Mouse (Mus musculus): ENCODE results near the gene Baiap3. TPM values are rescaled to one million over a fixed set of nuclear protein-coding genes. Genes with fewer than 3 reads are reported as not detected.
A peak's percentile ranks its signal among the peaks of the same experiment; 100 is the strongest.

Baiap3 gene
- total RNA-seq, 2 experiments from 2014 or later = 14.8 to 29.8 TPM

DNA sequence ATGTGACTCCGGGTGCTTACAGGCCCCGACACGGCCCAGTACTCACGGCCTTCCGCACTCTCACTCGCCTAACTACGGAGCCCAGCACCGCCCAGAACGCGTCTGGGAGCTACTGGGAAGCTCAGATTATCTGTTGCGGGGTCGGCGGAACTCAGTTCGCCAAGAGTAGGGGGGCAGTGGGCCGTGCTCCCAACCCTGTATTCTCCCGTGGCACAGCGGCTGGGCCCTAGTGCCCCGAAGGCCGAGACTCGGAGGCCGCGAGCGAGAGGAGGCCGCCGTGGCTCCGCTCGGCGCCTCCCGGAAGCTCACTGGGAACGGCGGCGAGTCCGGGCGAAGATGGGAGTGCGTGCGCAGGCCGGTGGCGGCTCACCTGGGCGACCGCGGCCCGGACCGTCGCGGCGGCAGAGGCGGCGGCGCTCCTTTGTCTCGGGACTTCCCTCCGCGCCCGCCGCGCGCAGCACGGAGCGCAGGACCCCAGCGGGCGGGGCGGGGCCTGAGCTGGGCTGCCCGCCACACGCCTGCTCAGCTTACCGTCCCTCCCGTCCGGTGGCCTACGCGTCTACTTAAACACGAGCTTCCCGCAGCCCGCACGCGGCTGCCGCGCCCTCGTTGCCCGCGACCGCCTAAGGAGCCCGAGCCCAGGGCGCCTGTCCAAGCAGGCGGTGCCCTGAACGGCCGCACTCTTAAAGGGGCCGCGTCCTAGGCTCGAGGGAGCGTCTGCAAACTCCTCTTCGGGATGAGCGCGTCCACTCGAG lies 17.0 kb upstream of the Baiap3 start:
- intact Hi-C loops (cut with DNase I) = loop anchor here (5.0 kb wide), 2 partner anchors 91 to 156 kb away; partner anchors contain the start of genes BC003965 and Telo2
- peak overlapping the region; percentile 99 for H3K4me3 ChIP-seq
- peak overlapping the region; percentile 100 for H3K27ac ChIP-seq
- peak; percentile 88 for DNase-seq (ENCODE audit: extremely low spot score in 1 of 2, low spot score in 2 of 2)
- no peak; the same call in 1 of the 2 replicates for TF ChIP-seq CTCF (IDR thresholded peaks at IDR 0.05)

GRCm38 (mm10) chr17:25272326-25272725 lies 16.2 kb upstream of the Baiap3 start:
- Histone ChIP-seq H3K27ac (peak overlapping the region; percentile 100; the same call in 1 of the 2 replicates), H3K4me3 (peak overlapping the region; percentile 99)
- TF ChIP-seq CTCF (IDR thresholded peaks at IDR 0.05) = no peak
- intact Hi-C loops (cut with DNase I) = loop anchor here (5.0 kb wide), 2 partner anchors 90 to 155 kb away; partner anchors contain the start of genes BC003965 and Telo2
- no peak for DNase-seq (ENCODE audit: extremely low spot score in 1 of 2, low spot score in 2 of 2)

DNA sequence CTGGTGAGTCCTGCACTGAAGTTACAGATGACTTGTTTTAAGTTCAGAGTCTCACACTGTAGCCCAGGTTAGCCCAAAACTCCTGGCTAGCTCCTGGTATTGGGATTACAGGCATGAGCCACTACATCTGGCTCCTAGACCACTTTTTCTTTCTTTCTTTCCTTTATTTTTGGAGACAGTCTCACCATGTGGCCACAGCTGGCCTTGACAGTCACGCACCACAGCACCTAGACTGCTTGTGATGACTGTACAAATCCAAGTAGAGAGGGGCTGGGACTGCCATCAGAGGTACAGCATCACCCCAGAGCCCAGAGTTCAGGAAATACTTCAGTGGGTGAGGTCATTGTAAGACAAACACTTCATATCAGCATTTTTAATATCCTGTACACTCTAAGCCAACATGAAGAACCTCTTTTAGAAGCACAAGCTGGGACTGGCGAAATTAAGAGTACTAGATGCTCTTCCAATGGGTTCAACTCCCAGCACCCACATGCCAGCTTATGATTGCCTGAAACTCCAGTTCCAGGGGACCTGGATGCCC lies 14.7 kb upstream of the Baiap3 start:
- Histone ChIP-seq H3K27ac (no peak overlapping the region), H3K4me3 (no peak overlapping the region; the same call in 1 of the 2 replicates)
- TF ChIP-seq CTCF (IDR thresholded peaks at IDR 0.05) = no peak
- intact Hi-C loops (cut with DNase I) = loop anchor here (5.0 kb wide), 2 partner anchors 89 to 154 kb away; partner anchors contain the start of genes BC003965 and Telo2
- no peak for DNase-seq (ENCODE audit: extremely low spot score in 1 of 2, low spot score in 2 of 2)

DNA sequence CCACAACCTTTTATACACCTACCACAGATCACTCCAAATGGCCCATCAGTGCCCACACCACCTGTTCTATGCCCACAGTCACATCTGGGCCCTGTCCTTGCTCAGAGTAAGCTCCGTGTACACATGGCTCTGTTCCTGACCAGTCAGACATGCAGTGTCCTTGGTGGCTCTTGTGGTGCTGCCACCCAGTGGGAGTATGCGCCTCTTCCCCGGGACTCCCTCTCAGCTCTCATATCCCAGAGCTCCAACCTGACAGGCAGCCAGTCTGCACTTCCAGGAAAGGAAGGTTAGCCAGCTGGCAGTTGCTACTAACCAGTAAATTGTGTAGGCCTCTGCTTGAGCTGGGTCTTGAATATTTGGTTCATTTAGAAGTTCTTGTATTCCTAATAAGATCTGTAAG lies 8.3 kb upstream of the Baiap3 start:
- no peak overlapping the region for H3K4me3 ChIP-seq
- no peak overlapping the region for H3K27ac ChIP-seq
- TF ChIP-seq CTCF (IDR thresholded peaks at IDR 0.05) = peak; percentile 51
- intact Hi-C loops (cut with DNase I) = no loop called here
- DNase-seq (ENCODE audit: extremely low spot score in 1 of 2, low spot score in 2 of 2) = no peak

- H3K27ac ChIP-seq = no peak overlapping the region
These were observed 1.7 kb upstream of the Baiap3 start for GRCm38 (mm10) chr17:25257804-25258261.

DNA sequence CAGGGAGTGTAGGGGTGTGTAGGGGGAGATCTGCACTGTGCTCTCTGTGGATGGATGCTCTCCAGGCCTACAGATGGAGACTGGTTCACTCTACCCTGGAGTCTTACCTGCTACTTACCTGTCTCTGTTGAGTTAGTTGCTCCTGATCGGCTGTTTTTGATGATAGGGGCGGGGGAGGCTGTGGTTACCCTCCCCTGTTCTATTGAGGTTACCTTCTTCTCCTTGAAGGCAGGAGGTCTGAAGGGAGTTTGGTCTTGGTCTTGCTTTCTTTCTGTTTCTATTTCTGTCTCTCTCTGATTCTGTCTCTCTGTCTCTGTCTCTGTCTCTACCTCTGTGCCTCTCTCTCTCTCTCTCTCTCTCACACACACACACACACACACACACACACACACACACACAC lies 1.1 kb downstream of the Baiap3 start:
- intact Hi-C loops (cut with DNase I) = no loop called here
- no peak for DNase-seq (ENCODE audit: extremely low spot score in 1 of 2, low spot score in 2 of 2)
- no peak overlapping the region for H3K4me3 ChIP-seq
- TF ChIP-seq CTCF (IDR thresholded peaks at IDR 0.05) = no peak
- no peak overlapping the region for H3K27ac ChIP-seq

More at GRCm38 (mm10) chr17:25257804-25258261, 1.7 kb upstream of the Baiap3 start:
- intact Hi-C loops (cut with DNase I) = no loop called here
- no peak overlapping the region for H3K4me3 ChIP-seq
- DNase-seq (ENCODE audit: extremely low spot score in 1 of 2, low spot score in 2 of 2) = no peak
- TF ChIP-seq CTCF (IDR thresholded peaks at IDR 0.05) = no peak

GRCm38 (mm10) chr17:25253760-25254159 lies 2.4 kb downstream of the Baiap3 start:
- Histone ChIP-seq H3K4me3 (no peak overlapping the region), H3K27ac (no peak overlapping the region)
- intact Hi-C loops (cut with DNase I) = no loop called here
- no peak for TF ChIP-seq CTCF (IDR thresholded peaks at IDR 0.05)
- peak in 1 of 2 experiments; percentile 62 for DNase-seq (ENCODE audit: extremely low spot score in 1 of 2, low spot score in 2 of 2)

- H3K27ac ChIP-seq = no peak overlapping the region
- no peak for TF ChIP-seq CTCF (IDR thresholded peaks at IDR 0.05)
These were observed 3.5 kb downstream of the Baiap3 start for GRCm38 (mm10) chr17:25252643-25253042.

GRCm38 (mm10) chr17:25250181-25250835 lies 5.9 kb downstream of the Baiap3 start:
- TF ChIP-seq CTCF (IDR thresholded peaks at IDR 0.05) = no peak
- no peak overlapping the region for H3K27ac ChIP-seq
- DNase-seq (ENCODE audit: extremely low spot score in 1 of 2, low spot score in 2 of 2) = no peak
- H3K4me3 ChIP-seq = no peak overlapping the region
- intact Hi-C loops (cut with DNase I) = no loop called here

More at GRCm38 (mm10) chr17:25252643-25253042, 3.5 kb downstream of the Baiap3 start:
- no peak for DNase-seq (ENCODE audit: extremely low spot score in 1 of 2, low spot score in 2 of 2)
- intact Hi-C loops (cut with DNase I) = no loop called here
- no peak overlapping the region for H3K4me3 ChIP-seq

GRCm38 (mm10) chr17:25248033-25248750 lies 8.0 kb downstream of the Baiap3 start:
- H3K4me3 ChIP-seq = no peak overlapping the region
- intact Hi-C loops (cut with DNase I) = no loop called here
- no peak for DNase-seq (ENCODE audit: extremely low spot score in 1 of 2, low spot score in 2 of 2)
- no peak for TF ChIP-seq CTCF (IDR thresholded peaks at IDR 0.05)
- no peak overlapping the region for H3K27ac ChIP-seq

DNA sequence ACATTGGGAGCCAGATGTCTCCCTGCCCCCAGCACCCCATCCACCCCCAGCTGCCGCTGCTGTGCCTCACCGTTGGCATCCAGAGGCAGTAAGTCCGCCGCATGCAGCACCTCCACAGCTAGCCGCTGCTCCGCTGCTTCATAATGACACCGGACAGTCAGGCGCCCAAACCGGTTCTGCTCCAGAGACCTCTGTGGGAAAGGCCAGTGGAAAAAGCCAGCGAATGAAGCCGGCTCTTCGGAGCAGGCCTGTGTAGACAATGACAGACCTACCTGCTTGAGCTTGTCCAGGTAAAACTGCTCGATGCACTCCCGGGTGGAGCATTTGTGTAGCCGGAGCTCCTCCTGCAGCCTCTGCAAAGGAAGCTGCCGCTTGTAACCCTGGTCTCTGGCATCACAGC lies 11.9 kb downstream of the Baiap3 start:
- no peak overlapping the region for H3K4me3 ChIP-seq
- intact Hi-C loops (cut with DNase I) = no loop called here
- TF ChIP-seq CTCF (IDR thresholded peaks at IDR 0.05) = no peak

More for the DNA sequence above, 11.9 kb downstream of the Baiap3 start:
- no peak overlapping the region for H3K27ac ChIP-seq
- DNase-seq (ENCODE audit: extremely low spot score in 1 of 2, low spot score in 2 of 2) = no peak
